Mouse (Mus musculus): Measurements from ENCODE around the gene Casq2.

Gene Casq2

GRCm38 (mm10) chr3:102195762-102196161 is 109.5 kb downstream of the Casq2 start:
- DNase-seq: no peak

Data from lung, adult 18-20 months (tissue).